8 mouse cellular contexts compared by ENCODE assay signal in the genomic region with DNA sequence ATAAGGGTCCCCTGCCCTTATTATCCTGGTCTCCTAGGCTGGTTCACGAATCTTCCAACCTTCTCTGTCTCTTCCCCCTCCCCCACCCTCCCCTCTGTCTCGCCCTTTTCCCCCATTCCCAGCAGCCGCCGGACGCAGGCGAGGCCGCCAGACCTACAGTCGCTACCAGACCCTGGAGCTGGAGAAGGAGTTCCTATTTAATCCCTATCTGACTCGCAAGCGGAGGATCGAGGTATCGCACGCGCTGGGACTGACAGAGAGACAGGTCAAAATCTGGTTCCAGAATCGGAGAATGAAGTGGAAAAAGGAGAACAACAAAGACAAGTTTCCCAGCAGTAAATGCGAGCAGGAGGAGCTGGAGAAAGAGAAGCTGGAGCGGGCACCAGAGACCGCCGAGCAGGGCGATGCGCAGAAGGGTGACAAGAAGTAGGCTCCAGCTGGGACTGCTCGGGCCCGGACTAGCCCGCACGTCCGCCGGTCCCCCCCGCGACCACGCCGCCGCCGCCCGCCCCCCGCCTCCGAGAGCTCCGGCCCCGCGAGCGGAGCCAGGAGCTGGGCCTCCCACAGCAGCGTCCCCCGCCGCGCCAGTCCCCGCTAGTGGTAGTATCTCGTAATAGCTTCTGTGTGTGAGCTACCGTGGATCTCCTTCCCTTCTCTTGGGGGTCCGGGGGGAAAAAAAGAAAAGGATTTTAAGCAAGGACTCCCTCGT. TPM values are rescaled to one million over a fixed set of nuclear protein-coding genes. Genes with fewer than 3 reads are reported as not detected.
DNase-seq lines count a peak whose midpoint lies in the region; ATAC-seq and TF ChIP-seq lines count a peak whose summit lies in the region.

No protein-coding gene starts in this region.

- TF ChIP-seq POLR2A in liver, adult 2 months (IDR thresholded peaks at IDR 0.05; ENCODE audit: extremely low read depth, insufficient read depth, low read length) = no peak
- no peak for TF ChIP-seq POLR2A in brain, embryonic 14.5 days (IDR thresholded peaks at IDR 0.05; ENCODE audit: borderline replicate concordance, extremely low read depth, insufficient read depth, insufficient read length, poor library complexity, severe bottlenecking)

- peaks cover 3% of the 10 kb centered on the region; the same call in 1 of the 2 replicates for H3K4me1 ChIP-seq in liver, adult 2 months (ENCODE audit: control insufficient read depth, insufficient read depth, low read length)
- H3K4me1 ChIP-seq in hindbrain, embryonic 13.5 days (replicated peaks) = peaks cover 3% of the 10 kb centered on the region
- peaks cover 9% of the 10 kb centered on the region; the same call in 1 of the 2 replicates for H3K4me1 ChIP-seq in liver, embryonic 15.5 days (replicated peaks)

- ATAC-seq in hindbrain, embryonic 13.5 days (ENCODE audit: low FRiP score) = no peak
- ATAC-seq in liver, embryonic 15.5 days (ENCODE audit: insufficient read depth) = no peak
- no peak for ATAC-seq in erythroblast, adult 5-6 weeks (replicated peaks; ENCODE audit: low FRiP score, poor library complexity, severe bottlenecking)

- peak; percentile 30; the same call in 1 of the 2 replicates for TF ChIP-seq CTCF in liver, adult 2 months (IDR thresholded peaks at IDR 0.05; ENCODE audit: low read depth, low read length)
- TF ChIP-seq CTCF in brain, embryonic 14.5 days (IDR thresholded peaks at IDR 0.05; ENCODE audit: borderline replicate concordance, extremely low read depth, insufficient read depth, insufficient read length) = peak; percentile 32; the same call in 1 of the 2 replicates

- no peak overlapping the region for H3K27ac ChIP-seq in liver, adult 2 months (replicated peaks; ENCODE audit: insufficient read depth, low read depth, low read length)
- peak overlapping the region; percentile 95 for H3K27ac ChIP-seq in hindbrain, embryonic 13.5 days
- no peak overlapping the region for H3K27ac ChIP-seq in liver, embryonic 15.5 days (replicated peaks)

- 2% methylated on average over 49 of the region's 49 CpGs for WGBS in liver, adult 2 months
- WGBS in hindbrain, embryonic 13.5 days = under 1% methylated on average over 49 of the region's 49 CpGs
- WGBS in liver, embryonic 15.5 days (ENCODE audit: insufficient replicate concordance) = under 1% methylated on average over 49 of the region's 49 CpGs

- peak overlapping the region; percentile 42 for H3K9ac ChIP-seq in liver, adult 2 months (ENCODE audit: low read depth, low read length)
- H3K9ac ChIP-seq in hindbrain, embryonic 13.5 days = peak overlapping the region; percentile 84
- H3K9ac ChIP-seq in liver, embryonic 15.5 days = no peak overlapping the region

- H3K79me2 ChIP-seq in liver, adult 2 months (ENCODE audit: control insufficient read depth, insufficient read depth, low read length) = no peaks in the 10 kb centered on the region

- H3K4me3 ChIP-seq in liver, adult 2 months (ENCODE audit: insufficient read depth, low read depth, low read length) = peak overlapping the region; percentile 54
- peak overlapping the region; percentile 48 for H3K4me3 ChIP-seq in hindbrain, embryonic 13.5 days
- H3K4me3 ChIP-seq in liver, embryonic 15.5 days (replicated peaks) = peak overlapping the region; percentile 8; the same call in 1 of the 2 replicates

- H3K9me3 ChIP-seq in hindbrain, embryonic 13.5 days = no peaks in the 10 kb centered on the region
- no peaks in the 10 kb centered on the region for H3K9me3 ChIP-seq in liver, embryonic 15.5 days (replicated peaks)

- no peak for DNase-seq in liver, adult 2 months (ENCODE audit: extremely low read depth, low read depth, low spot score)
- no peak for DNase-seq in liver
- peak; percentile 55 for DNase-seq in brain, embryonic 14.5 days (ENCODE audit: low read depth)
- DNase-seq in retina, postnatal 1 day = peak; percentile 80
- no peak for DNase-seq in right cerebral cortex, postnatal 14 days

- peaks cover 41% of the 10 kb centered on the region for H3K27me3 ChIP-seq in liver, adult 2 months (ENCODE audit: control insufficient read depth, insufficient read depth, low read length)
- peaks cover 95% of the 10 kb centered on the region for H3K27me3 ChIP-seq in hindbrain, embryonic 13.5 days
- peaks cover 100% of the 10 kb centered on the region for H3K27me3 ChIP-seq in liver, embryonic 15.5 days

- H3K36me3 ChIP-seq in liver, adult 2 months (ENCODE audit: control insufficient read depth, insufficient read depth, low read length) = no peaks in the 10 kb centered on the region
- no peaks in the 10 kb centered on the region for H3K36me3 ChIP-seq in hindbrain, embryonic 13.5 days
- H3K36me3 ChIP-seq in liver, embryonic 15.5 days (replicated peaks) = no peaks in the 10 kb centered on the region

- peak overlapping the region; percentile 54 for H3K4me2 ChIP-seq in hindbrain, embryonic 13.5 days
- peak overlapping the region; percentile 40 for H3K4me2 ChIP-seq in liver, embryonic 15.5 days

RNA-seq across cellular contexts. Expression of a gene that starts 2.2 kb away (rescaled TPM):
- 0.09 and 0.54 TPM in 2 replicates for total RNA-seq in liver, adult 2 months (2014; rRNA removed)
- polyA plus RNA-seq in liver, adult 2 months (2012; rRNA removed) = 0.06 and 0.17 TPM in 2 replicates
- polyA plus RNA-seq in brain, embryonic 14.5 days (2012; rRNA removed) = 0.11 and 2.4 TPM in 2 replicates
- polyA plus RNA-seq in hindbrain, embryonic 13.5 days (2015; fragmentation: Nextera tagmentation; extraction: Ambion mirVana) = 21.5 and 33.2 TPM in 2 replicates
- polyA plus RNA-seq in liver, embryonic 15.5 days (2015; fragmentation: Nextera tagmentation; extraction: Ambion mirVana) = 0.15 and 0.24 TPM in 2 replicates
- total RNA-seq in erythroblast, adult 5-6 weeks (2015; ENCODE audit: low replicate concordance) = not detected in 2 replicates
- not detected in 2 replicates for total RNA-seq in erythroblast, adult 5-6 weeks (2017; ENCODE audit: low replicate concordance)

RNA-seq across cellular contexts. Expression of a gene that starts 2.5 kb away (rescaled TPM):
- not detected in 2 replicates for total RNA-seq in liver, adult 2 months (2014; rRNA removed)
- 0.04 TPM in 1 of 2 replicates, not detected in the other for polyA plus RNA-seq in liver, adult 2 months (2012; rRNA removed)
- 0.38 and 19.0 TPM in 2 replicates for polyA plus RNA-seq in brain, embryonic 14.5 days (2012; rRNA removed)
- polyA plus RNA-seq in hindbrain, embryonic 13.5 days (2015; fragmentation: Nextera tagmentation; extraction: Ambion mirVana) = 19.2 and 27.2 TPM in 2 replicates
- not detected in 2 replicates for polyA plus RNA-seq in liver, embryonic 15.5 days (2015; fragmentation: Nextera tagmentation; extraction: Ambion mirVana)
- not detected in 2 replicates for total RNA-seq in erythroblast, adult 5-6 weeks (2015; ENCODE audit: low replicate concordance)
- not detected in 2 replicates for total RNA-seq in erythroblast, adult 5-6 weeks (2017; ENCODE audit: low replicate concordance)

RNA-seq across cellular contexts. Expression of a gene that starts 8.1 kb away (rescaled TPM):
- 0.07 TPM in 1 of 2 replicates, not detected in the other for total RNA-seq in liver, adult 2 months (2014; rRNA removed)
- polyA plus RNA-seq in liver, adult 2 months (2012; rRNA removed) = 0.15 and 0.30 TPM in 2 replicates
- 0.68 and 14.3 TPM in 2 replicates for polyA plus RNA-seq in brain, embryonic 14.5 days (2012; rRNA removed)
- polyA plus RNA-seq in hindbrain, embryonic 13.5 days (2015; fragmentation: Nextera tagmentation; extraction: Ambion mirVana) = 81.9 and 132 TPM in 2 replicates
- 0.06 TPM in 1 of 2 replicates, not detected in the other for polyA plus RNA-seq in liver, embryonic 15.5 days (2015; fragmentation: Nextera tagmentation; extraction: Ambion mirVana)
- not detected in 2 replicates for total RNA-seq in erythroblast, adult 5-6 weeks (2015; ENCODE audit: low replicate concordance)
- total RNA-seq in erythroblast, adult 5-6 weeks (2017; ENCODE audit: low replicate concordance) = not detected in 2 replicates

RNA-seq across cellular contexts. Expression of a gene that starts 12.9 kb away (rescaled TPM):
- 0.07 TPM in 1 of 2 replicates, not detected in the other for total RNA-seq in liver, adult 2 months (2014; rRNA removed)
- not detected in 2 replicates for polyA plus RNA-seq in liver, adult 2 months (2012; rRNA removed)
- 0.04 and 0.06 TPM in 2 replicates for polyA plus RNA-seq in brain, embryonic 14.5 days (2012; rRNA removed)
- 4.8 and 7.2 TPM in 2 replicates for polyA plus RNA-seq in hindbrain, embryonic 13.5 days (2015; fragmentation: Nextera tagmentation; extraction: Ambion mirVana)
- not detected in 2 replicates for polyA plus RNA-seq in liver, embryonic 15.5 days (2015; fragmentation: Nextera tagmentation; extraction: Ambion mirVana)
- not detected in 2 replicates for total RNA-seq in erythroblast, adult 5-6 weeks (2015; ENCODE audit: low replicate concordance)
- 0.56 TPM in 1 of 2 replicates, not detected in the other for total RNA-seq in erythroblast, adult 5-6 weeks (2017; ENCODE audit: low replicate concordance)

RNA-seq across cellular contexts. Expression of a gene that starts 18.9 kb away (rescaled TPM):
- total RNA-seq in liver, adult 2 months (2014; rRNA removed) = 0.09 and 0.20 TPM in 2 replicates
- polyA plus RNA-seq in liver, adult 2 months (2012; rRNA removed) = 0.35 and 0.40 TPM in 2 replicates
- polyA plus RNA-seq in brain, embryonic 14.5 days (2012; rRNA removed) = 3.3 and 43.9 TPM in 2 replicates
- 196 and 216 TPM in 2 replicates for polyA plus RNA-seq in hindbrain, embryonic 13.5 days (2015; fragmentation: Nextera tagmentation; extraction: Ambion mirVana)
- polyA plus RNA-seq in liver, embryonic 15.5 days (2015; fragmentation: Nextera tagmentation; extraction: Ambion mirVana) = 0.30 and 0.37 TPM in 2 replicates
- total RNA-seq in erythroblast, adult 5-6 weeks (2015; ENCODE audit: low replicate concordance) = not detected in 2 replicates
- not detected in 2 replicates for total RNA-seq in erythroblast, adult 5-6 weeks (2017; ENCODE audit: low replicate concordance)

Comparison
In these comparisons a context has a peak if more than half of its experiments do, and no peak if none do; other contexts are left out.
1. DNase-seq: peak in brain, embryonic 14.5 days (single experiment) and retina, postnatal 1 day (single experiment); none in liver, adult 2 months (single experiment), liver (single experiment) and right cerebral cortex, postnatal 14 days (single experiment).
2. Peak in every context shown above with its lines, with median percentiles within 50 percentile points of each other: H3K4me3 ChIP-seq.